Mouse (Mus musculus) embryonic stem cell, embryonic (primary cell): ENCODE results near the gene Iqce.

Source experiments
- CTCF ChIA-PET, 4 experiments: fragments of 300-600 bp in 2 of 4; fragments of 350-600 bp in 2 of 4; sonication (Branson Sonifier 250); formaldehyde crosslinking; loops; one replicate each; lab custom pipeline; 2022; ENCODE audit warnings: inconsistent platforms in 2 of 4; lab: Charles Lee
- POLR2A ChIA-PET, 4 experiments: fragments of 300-600 bp in 2 of 4; fragments of 350-600 bp in 2 of 4; sonication (Branson Sonifier 250); formaldehyde crosslinking; loops; one replicate each; lab custom pipeline; 2022; ENCODE audit warnings: antibody characterized with exemption in 4 of 4, inconsistent platforms in 1 of 4; lab: Charles Lee

Iqce gene

DNA sequence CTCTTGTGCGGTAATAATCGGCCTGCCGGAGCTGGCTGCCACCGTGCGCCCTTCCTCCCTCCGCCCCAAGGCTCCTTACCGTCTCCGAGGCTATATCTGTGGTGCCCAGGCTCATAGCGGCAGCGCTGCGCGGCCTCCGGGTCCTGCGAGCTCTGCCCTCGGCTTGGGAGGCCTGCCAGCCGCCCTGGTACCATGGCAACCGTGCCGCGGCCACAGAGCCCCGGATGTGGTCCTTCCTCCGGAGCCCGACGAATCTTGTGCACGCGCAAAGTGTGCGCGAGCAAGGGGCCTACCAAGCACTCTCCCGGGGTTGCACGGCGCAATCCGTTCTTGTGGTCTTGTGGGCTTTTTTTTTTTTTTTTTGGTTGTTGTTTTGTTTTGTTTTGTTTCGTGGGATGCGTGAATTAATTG lies at the start of gene Iqce:
Iqce (minus strand) TSS at position 276 of the 411 bp plus-strand sequence.
- ChIA-PET POLR2A (interaction anchor here in 3 of 4 experiments (0.6 to 2.2 kb wide), 20 partner anchors 8 to 1090 kb away, joined by 3 to 8 read pairs (median 3); partner anchors contain the start of genes Eif3b (in 1 of the 3), Gna12 (in 1 of the 3) and Lfng (in 1 of the 3)), CTCF (interaction anchor here in 2 of 4 experiments (0.7 to 1.3 kb wide), 5 partner anchors 12 to 50 kb away, joined by 3 to 4 read pairs (median 3); no protein-coding TSS in a partner anchor)

DNA sequence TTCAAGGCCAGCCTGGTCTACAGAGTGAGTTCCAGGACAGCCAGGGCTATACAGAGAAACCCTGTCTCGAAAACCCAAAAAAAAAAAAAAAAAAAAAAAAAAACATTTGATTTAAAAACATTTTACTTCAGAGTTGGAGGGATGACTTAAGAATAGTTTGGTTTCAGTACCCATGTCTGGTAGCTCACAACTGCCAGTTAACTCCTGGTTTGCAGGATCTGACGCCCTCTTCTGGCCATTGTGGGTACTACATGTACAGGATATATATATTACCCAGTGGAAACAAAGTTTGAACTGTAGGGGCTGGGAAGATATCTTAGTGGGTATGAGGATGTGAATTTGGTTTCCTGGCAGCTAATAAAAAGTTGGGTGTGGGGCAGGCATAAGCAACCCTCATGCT lies 48.7 kb upstream of the Iqce start:
- CTCF ChIA-PET: interaction anchor here (0.6 to 5.7 kb wide), 81 partner anchors 9 to 1871 kb away, joined by 3 to 104 read pairs (median 4); partner anchors contain the start of genes Brat1 (in 3 of the 4), Gna12 (in 2 of the 4), Chst12 (in 1 of the 4) and Ttyh3 (in 1 of the 4)

DNA sequence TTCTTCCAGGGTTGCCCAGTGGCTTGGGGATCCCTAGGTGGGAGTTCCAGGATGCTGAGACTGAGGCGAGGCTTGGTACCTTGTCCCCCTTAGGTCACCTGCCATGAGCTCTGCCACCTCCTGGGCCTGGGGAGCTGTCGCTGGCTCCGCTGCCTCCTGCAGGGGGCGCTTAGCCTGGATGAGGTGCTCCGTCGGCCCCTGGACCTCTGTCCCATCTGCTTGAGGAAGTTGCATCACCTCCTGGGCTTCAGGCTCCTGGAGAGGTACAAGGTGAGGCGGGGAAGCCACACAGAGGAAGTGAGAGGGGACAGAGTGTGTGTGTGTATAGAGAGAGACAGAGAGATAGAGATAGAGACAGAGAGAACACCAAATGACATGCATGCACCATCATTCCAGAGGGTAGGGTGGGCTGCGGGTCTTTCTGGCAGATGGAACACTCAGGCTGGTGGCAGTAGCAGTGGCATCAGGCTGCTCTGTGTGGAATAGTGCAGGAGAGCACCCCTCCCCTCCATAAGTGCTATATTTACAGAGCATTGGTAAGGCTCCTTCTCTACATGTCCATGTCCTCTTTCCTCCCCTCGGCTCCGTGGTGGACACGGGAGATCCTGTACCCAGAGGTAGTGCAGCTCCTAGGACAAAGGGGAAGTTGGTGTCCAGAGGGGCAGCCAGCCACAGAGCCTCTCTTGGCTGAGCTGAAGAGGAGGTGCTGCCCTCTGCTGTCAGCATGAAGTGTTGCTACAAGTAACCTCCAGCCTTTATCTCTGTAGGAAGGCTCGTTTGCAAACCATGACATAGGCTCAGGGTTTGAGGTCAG lies 47.1 kb upstream of the Iqce start:
- ChIA-PET POLR2A (interaction anchor here in 3 of 4 experiments (0.5 to 3.9 kb wide), 26 partner anchors 9 to 492 kb away, joined by 3 to 24 read pairs (median 4); partner anchors contain the start of genes Brat1 (in 3 of the 3), Gna12 (in 2 of the 3), Eif3b (in 1 of the 3) and Iqce (in 1 of the 3)), CTCF (interaction anchor here (0.6 to 5.7 kb wide), 66 partner anchors 10 to 878 kb away, joined by 3 to 104 read pairs (median 5); partner anchors contain the start of genes Brat1 (in 2 of the 4), Gna12 (in 1 of the 4) and Ttyh3 (in 1 of the 4))

More for the DNA sequence above, 48.7 kb upstream of the Iqce start:
- POLR2A ChIA-PET: interaction anchor here in 2 of 4 experiments (0.6 to 3.9 kb wide), 11 partner anchors 9 to 139 kb away, joined by 3 to 24 read pairs (median 4); partner anchors contain the start of genes Brat1 (in 2 of the 2) and Gna12 (in 1 of the 2)

DNA sequence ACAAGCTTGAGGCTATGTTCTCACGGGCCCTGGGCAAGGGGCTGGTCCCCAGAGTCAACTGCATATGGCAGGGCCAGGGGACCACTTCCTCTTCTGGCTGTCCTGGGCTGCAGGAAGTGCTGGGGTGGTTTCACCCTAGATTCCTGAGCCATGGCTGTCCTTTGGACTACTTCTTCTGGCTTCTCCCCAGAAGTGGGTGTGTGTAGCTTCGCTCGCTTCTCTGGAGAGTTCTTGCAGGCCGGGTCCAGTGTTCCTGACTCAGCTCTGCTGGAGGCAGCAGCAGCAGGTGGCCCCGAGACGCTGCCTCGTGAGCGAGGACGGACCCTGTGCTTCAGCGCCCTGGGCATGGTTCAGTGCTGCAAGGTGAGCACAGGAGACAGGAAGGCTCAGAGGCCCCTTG lies 46.2 kb upstream of the Iqce start:
- ChIA-PET POLR2A (interaction anchor here (0.9 to 3.9 kb wide), 20 partner anchors 9 to 330 kb away, joined by 3 to 24 read pairs (median 5); partner anchors contain the start of genes Brat1 (in 3 of the 4), Gna12 (in 2 of the 4), Eif3b (in 1 of the 4) and Iqce (in 1 of the 4)), CTCF (interaction anchor here (0.6 to 5.7 kb wide), 39 partner anchors 9 to 271 kb away, joined by 3 to 104 read pairs (median 6); partner anchors contain the start of genes Brat1 (in 2 of the 4), Gna12 (in 1 of the 4) and Ttyh3 (in 1 of the 4))

DNA sequence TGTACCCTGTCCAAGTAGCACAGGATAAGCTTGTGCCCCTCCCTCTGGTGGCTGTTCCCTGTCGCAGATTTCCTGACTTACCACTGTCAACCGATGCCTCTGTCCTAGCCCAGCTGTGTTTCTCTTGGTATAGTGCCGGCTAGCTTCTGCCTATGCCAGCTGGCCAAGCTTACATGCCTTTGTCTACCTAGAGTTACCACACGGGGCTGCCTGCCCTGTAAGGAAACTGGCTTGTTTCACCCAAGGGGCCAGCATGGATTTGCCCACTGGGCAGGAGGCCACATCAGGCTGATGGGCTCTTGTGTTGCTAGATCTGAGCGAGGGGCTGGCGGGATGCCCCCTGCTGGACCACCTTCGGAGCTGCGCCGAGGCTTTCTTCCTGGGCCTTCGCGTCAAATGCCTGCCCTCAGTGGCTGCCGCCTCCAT lies 41.5 kb upstream of the Iqce start:
- CTCF ChIA-PET: interaction anchor here (0.6 to 2.2 kb wide), 15 partner anchors 8 to 347 kb away, joined by 3 to 12 read pairs (median 4); no protein-coding TSS in a partner anchor
- POLR2A ChIA-PET: interaction anchor here (0.8 to 1.8 kb wide), 10 partner anchors 8 to 239 kb away, joined by 3 to 9 read pairs (median 3); partner anchors contain the start of genes Brat1 (in 1 of the 4), Chst12 (in 1 of the 4) and Gna12 (in 1 of the 4)

DNA sequence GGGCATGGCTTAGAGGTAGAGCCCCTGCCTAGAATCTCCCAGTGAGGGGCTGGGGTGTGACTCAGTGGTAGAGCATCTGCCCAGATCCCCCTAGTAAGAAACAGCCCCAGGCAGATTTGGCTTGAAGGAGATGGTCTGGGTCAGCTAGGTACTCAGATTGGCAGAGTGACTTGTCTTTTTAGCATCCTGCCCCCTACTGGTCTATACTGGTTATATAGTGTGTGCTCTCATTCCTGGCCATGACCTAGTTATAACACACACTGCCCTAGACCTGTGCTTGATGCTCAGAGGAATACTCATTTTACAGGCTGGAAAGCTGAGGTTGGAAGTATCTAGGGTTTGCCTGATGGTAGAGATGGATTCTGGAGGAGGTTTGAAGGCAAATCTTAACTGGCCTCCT lies 39.7 kb upstream of the Iqce start:
- CTCF ChIA-PET: interaction anchor here in 3 of 4 experiments (0.6 to 8.3 kb wide), 9 partner anchors 7 to 303 kb away, joined by 3 to 104 read pairs (median 4); no protein-coding TSS in a partner anchor
- POLR2A ChIA-PET: interaction anchor here in 2 of 4 experiments (0.6 to 1.0 kb wide), 2 partner anchors 89 to 314 kb away, joined by 3 to 13 read pairs; partner anchors contain the start of gene Gna12 (in 1 of the 2)

DNA sequence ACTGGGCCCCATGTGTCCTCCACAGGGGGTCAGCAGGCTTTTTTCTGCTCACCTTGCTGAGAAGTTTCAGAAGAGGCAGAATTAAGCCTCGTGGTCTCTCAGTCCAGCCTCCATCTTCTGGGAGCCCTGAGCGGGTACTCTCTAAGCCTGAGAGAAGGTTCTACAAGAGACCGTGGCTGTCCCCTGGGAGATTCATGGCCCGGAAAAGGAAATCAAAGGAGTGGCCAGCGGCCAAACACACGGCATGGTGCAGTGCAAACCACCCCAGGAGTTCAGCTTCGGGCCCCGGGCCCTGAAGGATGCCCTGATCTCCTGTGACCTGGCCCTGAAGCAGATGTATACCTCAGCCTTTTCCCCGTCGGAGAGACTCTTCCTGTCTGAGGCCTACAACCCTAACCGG lies 38.9 kb upstream of the Iqce start:
- ChIA-PET CTCF (interaction anchor here in 2 of 4 experiments (0.7 to 8.3 kb wide), 3 partner anchors 8 to 78 kb away, joined by 4 to 104 read pairs (median 4); no protein-coding TSS in a partner anchor), POLR2A (no interaction called here)

DNA sequence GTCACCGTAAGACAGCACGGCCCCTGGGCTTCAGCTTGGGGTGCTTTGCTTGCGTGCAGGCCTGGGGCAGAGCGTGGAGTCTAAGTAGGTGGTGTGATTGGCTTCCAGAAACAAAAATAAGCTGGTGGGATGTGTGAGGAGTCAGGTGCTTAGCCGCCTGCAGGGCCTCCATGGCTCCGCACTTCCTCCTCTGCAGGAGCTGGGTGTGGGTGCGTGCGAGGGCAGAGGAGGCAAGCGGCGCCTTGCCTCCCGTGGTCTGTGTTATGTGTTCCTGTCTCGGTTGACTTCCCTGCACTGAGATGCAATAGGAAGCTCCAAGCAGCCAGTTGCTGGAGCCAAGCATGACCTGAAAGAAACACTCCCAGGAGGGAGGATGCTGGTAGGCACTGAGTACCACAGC lies 37.6 kb upstream of the Iqce start:
- POLR2A ChIA-PET: interaction anchor here in 2 of 4 experiments (1.0 to 3.2 kb wide), 6 partner anchors 9 to 160 kb away, joined by 3 to 13 read pairs (median 5); partner anchors contain the start of genes Brat1 (in 1 of the 2) and Gna12 (in 1 of the 2)
- CTCF ChIA-PET: interaction anchor here (0.6 to 8.3 kb wide), 8 partner anchors 9 to 229 kb away, joined by 3 to 104 read pairs (median 6); no protein-coding TSS in a partner anchor

DNA sequence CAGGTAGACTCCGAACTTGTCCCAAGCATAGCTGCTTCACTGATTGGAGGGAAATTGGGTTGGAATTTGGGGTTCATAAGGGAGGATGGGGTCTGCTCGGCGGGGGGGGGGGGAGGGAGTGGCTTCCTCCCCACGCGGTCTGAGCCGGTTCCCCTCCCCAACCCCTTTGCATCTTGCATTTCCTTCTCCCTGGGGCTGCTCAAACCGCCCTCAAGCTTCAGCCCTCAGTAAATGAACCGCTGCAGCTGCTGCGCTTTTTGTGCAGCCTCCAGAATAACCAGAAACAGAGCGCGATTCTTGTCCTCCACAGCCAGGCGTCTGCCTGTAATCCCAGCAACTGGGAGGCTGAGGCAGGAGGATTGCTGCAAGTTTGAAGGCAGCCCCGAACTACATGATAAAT lies 34.0 kb upstream of the Iqce start:
- CTCF ChIA-PET: interaction anchor here (0.7 to 8.3 kb wide), 12 partner anchors 8 to 169 kb away, joined by 3 to 104 read pairs (median 4); no protein-coding TSS in a partner anchor
- POLR2A ChIA-PET: interaction anchor here (0.6 to 2.9 kb wide), 15 partner anchors 9 to 292 kb away, joined by 3 to 24 read pairs (median 5); partner anchors contain the start of genes Brat1 (in 2 of the 4) and Gna12 (in 1 of the 4)

DNA sequence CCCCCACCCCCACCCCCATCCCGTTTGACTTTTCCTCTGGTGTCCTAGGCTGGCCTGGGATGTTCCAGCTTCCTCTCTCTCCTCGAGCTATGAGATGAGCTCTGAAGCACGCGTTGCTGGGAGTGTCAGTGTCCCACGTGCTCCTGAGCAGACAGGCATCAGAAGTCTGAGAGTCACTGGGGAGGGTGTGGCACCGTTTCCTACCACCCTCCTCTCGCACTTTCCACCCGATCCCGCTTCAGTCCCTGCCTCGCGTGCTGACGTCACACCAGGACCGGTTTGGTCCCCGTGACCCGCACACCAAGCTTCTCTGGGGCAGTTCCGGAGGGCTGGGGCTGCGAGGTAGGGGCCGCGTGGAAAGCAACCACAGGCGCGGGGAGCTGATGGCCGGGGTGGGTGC lies 33.1 kb upstream of the Iqce start:
- ChIA-PET CTCF (interaction anchor here (0.6 to 8.3 kb wide), 20 partner anchors 8 to 1987 kb away, joined by 3 to 104 read pairs (median 4); partner anchors contain the start of genes Brat1 (in 1 of the 4) and Iqce (in 1 of the 4)), POLR2A (interaction anchor here in 3 of 4 experiments (0.5 to 2.9 kb wide), 15 partner anchors 9 to 95 kb away, joined by 3 to 24 read pairs (median 5); partner anchors contain the start of genes Brat1 (in 2 of the 3) and Gna12 (in 1 of the 3))

DNA sequence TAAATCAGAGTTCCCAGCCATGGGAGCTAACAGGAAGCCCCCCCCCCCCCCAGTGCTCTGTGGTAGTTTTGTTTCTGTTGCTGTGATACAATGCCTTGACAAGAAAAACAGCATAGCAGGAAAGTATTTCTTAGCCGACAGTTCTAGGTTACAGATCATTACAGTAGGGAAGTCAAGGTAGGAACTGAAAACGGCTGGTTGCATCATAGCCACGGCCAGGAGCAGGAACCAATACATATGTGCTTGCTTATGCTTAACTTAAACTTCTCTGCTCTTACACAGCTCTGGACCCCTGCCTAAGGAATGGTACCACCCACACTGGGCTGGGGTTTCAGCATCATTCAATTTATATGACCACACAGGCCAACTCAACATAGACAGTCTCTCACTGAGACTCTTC lies 31.2 kb upstream of the Iqce start:
- CTCF ChIA-PET: interaction anchor here in 2 of 4 experiments (1.1 to 2.4 kb wide), 5 partner anchors 8 to 17 kb away, joined by 3 to 38 read pairs (median 6); partner anchors contain the start of gene Amz1 (in 1 of the 2)

DNA sequence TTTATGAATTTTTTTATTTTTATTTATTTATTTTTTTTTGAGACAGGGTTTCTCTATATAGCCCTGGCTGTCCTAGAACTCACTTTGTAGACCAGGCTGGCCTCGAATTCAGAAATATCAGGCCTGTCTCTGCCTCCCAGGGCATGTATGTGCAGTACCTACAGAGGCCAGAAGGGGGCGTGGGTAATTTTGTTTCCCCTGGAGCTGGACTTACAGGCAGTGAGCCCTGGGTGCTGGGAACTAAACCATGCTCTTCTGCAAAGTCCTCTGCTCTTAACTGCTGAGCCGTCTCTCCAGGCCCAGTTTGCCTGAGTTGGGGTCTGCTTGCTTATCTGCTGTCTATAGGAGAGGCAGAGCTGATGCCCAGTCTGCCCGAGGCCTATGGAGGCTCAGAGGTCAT lies 30.0 kb upstream of the Iqce start:
- POLR2A ChIA-PET: interaction anchor here in 3 of 4 experiments (1.0 to 2.3 kb wide), 4 partner anchors 12 to 27 kb away, joined by 3 to 8 read pairs (median 5); partner anchors contain the start of gene Brat1 (in 1 of the 3)
- CTCF ChIA-PET: interaction anchor here (0.6 to 2.4 kb wide), 25 partner anchors 8 to 955 kb away, joined by 3 to 38 read pairs (median 3); partner anchors contain the start of genes Amz1 (in 1 of the 4), Brat1 (in 1 of the 4), Chst12 (in 1 of the 4) and Gna12 (in 1 of the 4)

More for the DNA sequence above, 31.2 kb upstream of the Iqce start:
- POLR2A ChIA-PET: interaction anchor here in 1 of 4 experiments (1.1 to 2.3 kb wide), 4 partner anchors 11 to 17 kb away, joined by 3 to 8 read pairs (median 4); no protein-coding TSS in a partner anchor

DNA sequence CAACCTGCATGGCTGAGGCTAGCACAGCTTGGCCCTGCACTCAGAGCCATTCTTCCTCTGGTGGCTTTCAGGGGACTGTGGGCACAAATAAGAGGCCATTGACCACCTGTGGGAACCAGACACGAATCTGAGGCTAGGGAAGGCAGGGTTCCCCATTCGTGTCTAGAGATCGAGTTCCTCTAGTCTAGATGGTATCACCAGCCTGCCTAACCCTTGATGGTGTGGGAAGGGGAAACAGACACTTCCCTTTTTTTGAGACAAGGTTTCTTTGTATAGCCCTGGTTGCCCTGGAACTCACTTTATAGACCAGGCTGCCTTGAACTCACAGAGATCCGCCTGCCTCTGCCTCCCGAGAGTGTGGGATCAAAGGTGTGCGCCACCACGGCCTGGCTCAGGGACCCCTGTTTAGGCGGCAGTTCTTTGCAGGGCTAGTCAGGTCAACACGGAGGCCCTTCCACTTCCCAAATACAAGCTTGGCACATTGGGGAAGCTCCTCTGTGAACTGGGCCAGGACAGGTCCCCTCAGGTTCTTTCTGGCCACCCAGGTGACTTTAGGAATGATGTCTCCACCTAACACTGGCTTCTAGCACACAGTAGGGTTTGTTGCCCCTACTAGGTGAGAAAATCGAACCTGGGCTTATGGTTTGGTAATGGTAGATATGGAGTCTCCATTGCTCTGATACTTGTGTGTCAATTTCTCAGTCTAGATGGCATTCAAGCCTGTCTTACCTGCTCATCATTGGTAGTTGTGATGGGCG lies 29.0 kb upstream of the Iqce start:
- ChIA-PET CTCF (interaction anchor here in 2 of 4 experiments (0.5 to 2.4 kb wide), 8 partner anchors 11 to 745 kb away, joined by 3 to 38 read pairs (median 4); no protein-coding TSS in a partner anchor), POLR2A (interaction anchor here in 1 of 4 experiments (2.3 kb wide), 1 partner anchor 15 kb away, joined by 8 read pairs; no protein-coding TSS in a partner anchor)

DNA sequence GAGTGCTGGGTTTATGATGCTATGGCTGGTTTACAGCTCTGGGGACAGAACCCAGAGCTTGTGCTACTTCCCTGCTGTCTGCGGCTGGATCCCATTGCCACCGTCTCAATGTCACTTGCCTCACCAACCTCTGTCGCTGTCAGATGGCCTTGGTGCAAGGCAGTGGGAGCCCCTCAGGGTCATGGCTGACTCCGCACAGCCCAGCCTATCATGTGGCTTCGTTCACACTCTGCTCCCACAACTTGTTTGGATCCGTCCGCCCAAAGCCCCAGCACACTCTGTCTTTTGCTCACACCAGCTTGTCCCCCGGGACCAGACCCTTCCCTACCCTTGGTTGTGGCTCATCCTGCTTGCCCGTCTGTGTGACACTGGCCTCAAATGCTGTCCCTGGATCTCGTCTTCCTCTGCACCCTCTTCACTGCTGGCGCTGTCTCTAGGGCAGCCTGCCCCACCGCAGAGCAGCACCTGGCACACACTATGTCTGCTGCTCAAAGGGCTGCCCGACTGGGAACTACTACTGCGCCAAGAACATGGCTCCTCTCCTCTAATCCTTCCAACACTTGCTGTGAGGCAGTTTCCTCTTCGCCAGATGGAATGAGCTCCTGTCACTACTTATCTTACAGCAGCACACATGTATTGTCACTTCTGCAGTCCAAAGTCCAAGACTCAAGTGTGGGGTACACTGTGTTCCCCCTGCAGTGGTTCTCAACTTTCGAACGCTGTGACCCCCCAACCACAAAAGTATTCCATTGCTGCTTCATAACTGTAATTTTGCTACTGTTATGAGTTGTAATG lies 25.0 kb upstream of the Iqce start:
- ChIA-PET POLR2A (interaction anchor here in 2 of 4 experiments (0.6 to 1.5 kb wide), 6 partner anchors 8 to 22 kb away, joined by 3 to 5 read pairs (median 3); partner anchors contain the start of gene Brat1 (in 1 of the 2)), CTCF (interaction anchor here (0.6 to 2.0 kb wide), 7 partner anchors 9 to 191 kb away, joined by 4 to 8 read pairs (median 5); partner anchors contain the start of gene Brat1 (in 1 of the 4))
